Mouse (Mus musculus): Measurements from ENCODE around the gene Ovgp1. TPM values are rescaled to one million over a fixed set of nuclear protein-coding genes. Genes with fewer than 3 reads are reported as not detected.

Ovgp1 gene
- polyA plus RNA-seq, 1 experiment: not detected

- no peak overlapping the region for H3K27ac ChIP-seq (ENCODE audit: insufficient read depth, low read depth, low read length)
- no peaks in the 10 kb centered on the region for H3K4me1 ChIP-seq (ENCODE audit: control insufficient read depth, insufficient read depth, low read length)
- TF ChIP-seq CTCF (IDR thresholded peaks at IDR 0.05; ENCODE audit: insufficient read depth, low read depth, low read length) (no peak), POLR2A (IDR thresholded peaks at IDR 0.05; ENCODE audit: insufficient read depth, low read depth, low read length) (no peak)
- no peak overlapping the region for H3K4me3 ChIP-seq (ENCODE audit: insufficient read depth, low read depth, low read length)
- 32% methylated on average over 5 of the region's 5 CpGs for WGBS
Observed at GRCm38 (mm10) chr3:105935033-105935432, 38.5 kb upstream of the Ovgp1 start.

GRCm38 (mm10) chr3:105936111-105936510, 37.4 kb upstream of the Ovgp1 start:
- TF ChIP-seq POLR2A (IDR thresholded peaks at IDR 0.05; ENCODE audit: insufficient read depth, low read depth, low read length): no peak
- TF ChIP-seq CTCF (IDR thresholded peaks at IDR 0.05; ENCODE audit: insufficient read depth, low read depth, low read length): no peak
- WGBS: 68% methylated on average over 4 of the region's 4 CpGs
- no peak overlapping the region for H3K27ac ChIP-seq (ENCODE audit: insufficient read depth, low read depth, low read length)
- no peak overlapping the region for H3K4me3 ChIP-seq (ENCODE audit: insufficient read depth, low read depth, low read length)
- no peaks in the 10 kb centered on the region for H3K4me1 ChIP-seq (ENCODE audit: control insufficient read depth, insufficient read depth, low read length)

DNA sequence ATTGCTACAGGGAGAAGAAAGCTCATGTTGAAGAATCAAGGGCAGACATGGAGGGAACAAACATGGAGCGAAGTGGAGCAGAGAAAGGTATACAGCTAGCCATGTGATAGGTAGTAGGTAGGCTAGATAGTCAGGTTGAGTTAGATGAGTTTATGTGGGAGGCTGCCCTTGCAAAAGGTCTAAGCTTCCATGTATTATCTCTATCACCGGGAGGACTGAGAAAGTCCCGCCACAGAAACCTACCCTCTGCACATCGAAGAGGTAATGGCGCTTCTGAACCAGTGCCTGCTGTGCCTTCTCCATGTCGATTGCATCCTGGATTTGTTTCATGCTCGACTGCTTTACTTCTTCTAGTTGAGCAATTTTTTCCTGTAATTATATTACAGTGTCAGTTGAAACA, 22.2 kb upstream of the Ovgp1 start:
- no peaks in the 10 kb centered on the region for H3K4me1 ChIP-seq (ENCODE audit: control insufficient read depth, insufficient read depth, low read length)
- WGBS: 88% methylated on average over 7 of the region's 7 CpGs
- TF ChIP-seq CTCF (IDR thresholded peaks at IDR 0.05; ENCODE audit: insufficient read depth, low read depth, low read length): no peak
- no peak for TF ChIP-seq POLR2A (IDR thresholded peaks at IDR 0.05; ENCODE audit: insufficient read depth, low read depth, low read length)
- H3K4me3 ChIP-seq (ENCODE audit: insufficient read depth, low read depth, low read length): no peak overlapping the region
- no peak overlapping the region for H3K27ac ChIP-seq (ENCODE audit: insufficient read depth, low read depth, low read length)

DNA sequence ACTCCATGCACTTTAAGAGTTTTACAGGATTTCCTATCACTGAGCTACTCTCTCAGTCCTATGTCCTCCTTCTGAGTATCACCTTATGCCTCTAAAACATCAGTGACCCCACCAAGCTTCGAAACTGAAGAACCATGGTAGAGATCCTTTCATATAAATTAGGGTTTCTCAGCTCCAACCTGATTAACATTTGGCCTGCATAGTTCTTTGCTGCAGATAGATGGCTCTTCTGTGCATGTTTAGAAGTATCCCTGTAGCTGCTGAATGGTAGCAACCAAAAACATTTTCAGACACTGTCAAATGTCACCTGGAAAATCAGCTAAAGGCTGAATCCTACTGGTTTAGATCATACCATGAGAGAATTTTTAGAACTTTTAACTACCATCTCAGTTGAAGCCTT, 16.3 kb upstream of the Ovgp1 start:
- 89% methylated on average over 1 of the region's 1 CpGs for WGBS
- no peak overlapping the region for H3K27ac ChIP-seq (ENCODE audit: insufficient read depth, low read depth, low read length)
- H3K4me3 ChIP-seq (ENCODE audit: insufficient read depth, low read depth, low read length): no peak overlapping the region
- peaks cover 5% of the 10 kb centered on the region; the same call in 1 of the 2 replicates for H3K4me1 ChIP-seq (ENCODE audit: control insufficient read depth, insufficient read depth, low read length)
- TF ChIP-seq POLR2A (IDR thresholded peaks at IDR 0.05; ENCODE audit: insufficient read depth, low read depth, low read length) (no peak), CTCF (IDR thresholded peaks at IDR 0.05; ENCODE audit: insufficient read depth, low read depth, low read length) (no peak)

GRCm38 (mm10) chr3:105958204-105958603, 15.3 kb upstream of the Ovgp1 start:
- 26% methylated on average over 5 of the region's 5 CpGs for WGBS
- Histone ChIP-seq H3K4me3 (ENCODE audit: insufficient read depth, low read depth, low read length) (peak overlapping the region; percentile 84; the same call in 1 of the 2 replicates), H3K27ac (ENCODE audit: insufficient read depth, low read depth, low read length) (no peak overlapping the region), H3K4me1 (ENCODE audit: control insufficient read depth, insufficient read depth, low read length) (peaks cover 5% of the 10 kb centered on the region; the same call in 1 of the 2 replicates)
- no peak for TF ChIP-seq POLR2A (IDR thresholded peaks at IDR 0.05; ENCODE audit: insufficient read depth, low read depth, low read length)
- TF ChIP-seq CTCF (IDR thresholded peaks at IDR 0.05; ENCODE audit: insufficient read depth, low read depth, low read length): no peak

DNA sequence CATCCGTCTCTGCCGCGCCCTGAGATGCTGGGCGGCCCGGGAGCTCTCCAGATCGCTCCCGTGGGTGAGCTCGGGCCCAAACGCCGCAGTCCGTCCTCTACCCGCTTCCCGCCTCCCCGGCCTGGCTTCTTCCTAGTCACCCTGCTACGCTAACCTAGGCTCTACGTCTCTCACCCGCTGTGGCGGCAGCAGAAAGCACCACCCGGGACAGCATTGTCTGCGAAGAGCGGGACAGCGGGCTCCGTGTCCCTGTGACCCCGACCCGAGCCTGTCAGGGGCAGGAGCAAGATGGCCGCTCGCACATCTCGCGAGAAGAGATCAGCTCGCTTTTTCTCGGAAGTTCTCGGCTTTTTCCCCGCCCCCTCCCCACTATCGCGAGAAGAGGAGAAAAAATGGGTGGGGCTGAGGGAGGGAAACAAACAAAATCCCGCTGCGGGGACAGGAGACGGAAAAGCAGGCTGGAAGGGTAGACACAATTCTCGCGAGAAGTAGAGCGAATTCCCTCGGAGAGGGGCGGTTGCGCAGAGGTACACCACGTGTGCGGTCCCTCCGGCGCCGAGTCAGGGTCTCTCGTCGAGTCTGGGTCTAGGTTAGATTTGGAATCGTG, 14.4 kb upstream of the Ovgp1 start, which contains the start of gene Wdr77:
Wdr77 (plus strand) TSS at position 396 of the 607 bp plus-strand sequence.
- Histone ChIP-seq H3K4me1 (ENCODE audit: control insufficient read depth, insufficient read depth, low read length) (peaks cover 5% of the 10 kb centered on the region; the same call in 1 of the 2 replicates), H3K4me3 (ENCODE audit: insufficient read depth, low read depth, low read length) (peak within 1 kb of the TSS; percentile 94), H3K27ac (ENCODE audit: insufficient read depth, low read depth, low read length) (peak within 1 kb of the TSS; percentile 92)
- under 1% methylated on average over 52 of the region's 52 CpGs for WGBS
- 0 out of 2 replicates have a peak, but pooled peaks have one; percentile 9 for TF ChIP-seq CTCF (IDR thresholded peaks at IDR 0.05; ENCODE audit: insufficient read depth, low read depth, low read length)
- peak; percentile 95 for TF ChIP-seq POLR2A (IDR thresholded peaks at IDR 0.05; ENCODE audit: insufficient read depth, low read depth, low read length)

DNA sequence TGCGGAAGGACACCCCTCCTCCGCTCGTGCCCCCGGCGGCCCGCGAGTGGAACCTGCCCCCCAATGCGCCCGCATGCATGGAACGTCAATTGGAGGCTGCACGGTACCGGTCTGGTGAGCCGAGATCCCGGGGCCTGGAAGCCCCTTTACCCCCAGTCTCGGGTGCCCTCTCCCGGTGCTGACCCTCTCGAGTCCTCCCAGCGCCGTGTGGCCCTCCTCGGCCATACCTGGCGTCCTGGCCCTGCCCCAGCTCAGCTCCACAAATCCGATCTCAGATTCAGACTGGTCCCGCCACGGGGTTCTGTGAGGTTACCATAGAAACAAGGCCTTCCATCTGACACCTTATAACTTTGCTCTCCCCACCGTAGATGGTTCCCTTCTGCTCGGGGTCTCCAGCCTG, 13.9 kb upstream of the Ovgp1 start:
- TF ChIP-seq CTCF (IDR thresholded peaks at IDR 0.05; ENCODE audit: insufficient read depth, low read depth, low read length) (no peak), POLR2A (IDR thresholded peaks at IDR 0.05; ENCODE audit: insufficient read depth, low read depth, low read length) (no peak)
- Histone ChIP-seq H3K4me1 (ENCODE audit: control insufficient read depth, insufficient read depth, low read length) (peaks cover 5% of the 10 kb centered on the region; the same call in 1 of the 2 replicates), H3K27ac (ENCODE audit: insufficient read depth, low read depth, low read length) (peak overlapping the region; percentile 31; the same call in 1 of the 2 replicates), H3K4me3 (ENCODE audit: insufficient read depth, low read depth, low read length) (peak overlapping the region; percentile 94)
- whole genome bisulfite sequencing: 1% methylated on average over 26 of the region's 26 CpGs

- H3K27ac ChIP-seq (ENCODE audit: insufficient read depth, low read depth, low read length): peak within 1 kb of the TSS; percentile 92
- H3K4me3 ChIP-seq (ENCODE audit: insufficient read depth, low read depth, low read length): peak within 1 kb of the TSS; percentile 94
- H3K4me1 ChIP-seq (ENCODE audit: control insufficient read depth, insufficient read depth, low read length): peaks cover 5% of the 10 kb centered on the region; the same call in 1 of the 2 replicates
- whole genome bisulfite sequencing: 8% methylated on average over 6 of the region's 6 CpGs
- TF ChIP-seq POLR2A (IDR thresholded peaks at IDR 0.05; ENCODE audit: insufficient read depth, low read depth, low read length): no peak
- no peak for TF ChIP-seq CTCF (IDR thresholded peaks at IDR 0.05; ENCODE audit: insufficient read depth, low read depth, low read length)
Observed at GRCm38 (mm10) chr3:105959999-105960398, 13.5 kb upstream of the Ovgp1 start, which contains the start of gene Atp5f1. Gene Atp5f1, minus strand, starts transcription at chr3:105960099.

GRCm38 (mm10) chr3:105960700-105961099, 12.8 kb upstream of the Ovgp1 start:
- H3K4me3 ChIP-seq (ENCODE audit: insufficient read depth, low read depth, low read length): no peak overlapping the region
- no peak for TF ChIP-seq POLR2A (IDR thresholded peaks at IDR 0.05; ENCODE audit: insufficient read depth, low read depth, low read length)
- TF ChIP-seq CTCF (IDR thresholded peaks at IDR 0.05; ENCODE audit: insufficient read depth, low read depth, low read length): no peak
- 92% methylated on average over 2 of the region's 2 CpGs for WGBS

More at GRCm38 (mm10) chr3:105960700-105961099, 12.8 kb upstream of the Ovgp1 start:
- peaks cover 5% of the 10 kb centered on the region; the same call in 1 of the 2 replicates for H3K4me1 ChIP-seq (ENCODE audit: control insufficient read depth, insufficient read depth, low read length)
- H3K27ac ChIP-seq (ENCODE audit: insufficient read depth, low read depth, low read length): no peak overlapping the region
